Mouse (Mus musculus): Measurements from ENCODE around the gene Otog.

Gene Otog

GRCm38 (mm10) chr7:46240696-46241095 is at the start of gene Otog:
Otog (plus strand) TSS chr7:46240987.
- DNase-seq (ENCODE audit: low spot score in 2 of 2): no peak

GRCm38 (mm10) chr7:46195356-46195755 is 45.4 kb upstream of the Otog start:
- DNase-seq (ENCODE audit: low spot score in 2 of 2): no peak

- DNase-seq (ENCODE audit: low spot score in 2 of 2): no peak
Measured at GRCm38 (mm10) chr7:46200021-46200420, 40.8 kb upstream of the Otog start.

- no peak for DNase-seq (ENCODE audit: low spot score in 2 of 2)
Measured at GRCm38 (mm10) chr7:46201649-46202048, 39.1 kb upstream of the Otog start.

- DNase-seq (ENCODE audit: low spot score in 2 of 2): peak; percentile 27 to 71
Measured at GRCm38 (mm10) chr7:46204046-46204471, 36.7 kb upstream of the Otog start.

GRCm38 (mm10) chr7:46204775-46205174 is 36.0 kb upstream of the Otog start:
- no peak for DNase-seq (ENCODE audit: low spot score in 2 of 2)

GRCm38 (mm10) chr7:46208131-46208530 is 32.7 kb upstream of the Otog start:
- DNase-seq (ENCODE audit: low spot score in 2 of 2): no peak

- DNase-seq (ENCODE audit: low spot score in 2 of 2): no peak
Measured at GRCm38 (mm10) chr7:46210276-46210675, 30.5 kb upstream of the Otog start.

GRCm38 (mm10) chr7:46216481-46216880 is 24.3 kb upstream of the Otog start:
- DNase-seq (ENCODE audit: low spot score in 2 of 2): no peak

GRCm38 (mm10) chr7:46218415-46218814 is 22.4 kb upstream of the Otog start:
- no peak for DNase-seq (ENCODE audit: low spot score in 2 of 2)

- no peak for DNase-seq (ENCODE audit: low spot score in 2 of 2)
Measured at GRCm38 (mm10) chr7:46220591-46221129, 20.1 kb upstream of the Otog start.

GRCm38 (mm10) chr7:46226253-46226652 is 14.5 kb upstream of the Otog start:
- DNase-seq (ENCODE audit: low spot score in 2 of 2): peak; percentile 28 to 78

- DNase-seq (ENCODE audit: low spot score in 2 of 2): no peak
Measured at GRCm38 (mm10) chr7:46226936-46227335, 13.9 kb upstream of the Otog start.

- no peak for DNase-seq (ENCODE audit: low spot score in 2 of 2)
Measured at GRCm38 (mm10) chr7:46235948-46236347, 4.8 kb upstream of the Otog start.

GRCm38 (mm10) chr7:46236363-46236762 is 4.4 kb upstream of the Otog start:
- no peak for DNase-seq (ENCODE audit: low spot score in 2 of 2)

- DNase-seq (ENCODE audit: low spot score in 2 of 2): no peak
Measured at GRCm38 (mm10) chr7:46237192-46237591, 3.6 kb upstream of the Otog start.

- no peak for DNase-seq (ENCODE audit: low spot score in 2 of 2)
Measured at GRCm38 (mm10) chr7:46238346-46238745, 2.4 kb upstream of the Otog start, which contains the start of gene Ush1c. Ush1c (minus strand) TSS chr7:46238503.

- no peak for DNase-seq (ENCODE audit: low spot score in 2 of 2)
Measured at GRCm38 (mm10) chr7:46240091-46240490, 696 bp upstream of the Otog start.

GRCm38 (mm10) chr7:46246876-46247275 is 6.1 kb downstream of the Otog start:
- DNase-seq (ENCODE audit: low spot score in 2 of 2): no peak

- DNase-seq (ENCODE audit: low spot score in 2 of 2): no peak
Measured at GRCm38 (mm10) chr7:46247606-46248005, 6.8 kb downstream of the Otog start.

GRCm38 (mm10) chr7:46251841-46252240 is 11.1 kb downstream of the Otog start:
- no peak for DNase-seq (ENCODE audit: low spot score in 2 of 2)

GRCm38 (mm10) chr7:46276156-46276555 is 35.4 kb downstream of the Otog start:
- DNase-seq (ENCODE audit: low spot score in 2 of 2): no peak

GRCm38 (mm10) chr7:46279946-46280345 is 39.2 kb downstream of the Otog start:
- DNase-seq (ENCODE audit: low spot score in 2 of 2): peak; percentile 39 to 76

GRCm38 (mm10) chr7:46280896-46281295 is 40.1 kb downstream of the Otog start:
- no peak for DNase-seq (ENCODE audit: low spot score in 2 of 2)
